Mouse (Mus musculus) ES-E14 (cell line): ENCODE measurements around the gene Gm49392.
A peak's percentile ranks its signal among the peaks of the same experiment; 100 is the strongest.

Experiments
- CHD2 ChIP-seq: IDR thresholded peaks from 2 replicates; pipeline ENCODE4 v1.6.1; 2014; ENCODE audit warnings: mild to moderate bottlenecking, low read depth, low read length, inconsistent platforms
- HCFC1 ChIP-seq: IDR thresholded peaks from 2 replicates; pipeline ENCODE4 v1.6.1; 2012; ENCODE audit warnings: low read length, inconsistent platforms, borderline replicate concordance; ENCODE audit not compliant: insufficient read depth
- ZC3H11A ChIP-seq: IDR thresholded peaks from 2 replicates; pipeline ENCODE4 v1.6.1; 2012; ENCODE audit warnings: low read depth, mild to moderate bottlenecking, inconsistent platforms, low read length, borderline replicate concordance

DNA sequence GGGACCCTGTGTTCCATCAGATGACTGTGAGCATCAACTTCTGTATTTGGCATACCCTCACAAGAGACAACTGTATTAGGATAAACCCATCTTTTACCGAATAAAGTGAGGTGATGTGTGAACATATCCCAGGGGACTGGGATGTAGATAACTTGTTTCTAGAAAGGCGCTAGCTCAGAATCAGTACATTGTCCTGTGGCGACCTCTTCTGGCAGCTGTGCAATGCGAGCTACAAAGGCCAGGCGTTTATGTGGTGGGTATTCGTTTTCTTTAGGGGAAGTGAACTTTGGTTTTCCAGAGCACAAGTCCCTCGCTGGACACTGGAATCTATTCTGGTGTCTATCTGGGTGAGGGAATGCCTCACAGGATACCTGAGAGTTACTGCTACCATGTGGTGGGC, 77.2 kb downstream of the Gm49392 start:
- TF ChIP-seq HCFC1 (no peak), CHD2 (no peak), ZC3H11A (peak; percentile 75; the same call in 1 of the 2 replicates)
